Mouse (Mus musculus) left cerebral cortex, postnatal 25 days (tissue): Measurements from ENCODE around the gene Poc1a. TPM values are rescaled to one million over a fixed set of nuclear protein-coding genes. Genes with fewer than 3 reads are reported as not detected.

Experiments
- DNase-seq, 2 experiments: peaks; one replicate each; pipeline ENCODE4 v3.0.0; 2022; ENCODE audit warnings: low spot score in 2 of 2, mixed read lengths in 1 of 2
- intact Hi-C: fragments of 180-260 bp; cut with DNase I; formaldehyde crosslinking; loops from one replicate; pipeline ENCODE4 v1.15.1; 2025
- total RNA-seq, 2 experiments: library from RNA; stranded (reverse); gene quantifications; 2 replicates each; pipeline ENCODE4 v1.2.3; 2021

The Poc1a gene
- total RNA-seq, 2 experiments from 2014 or later, result 17.2 to 18.9 TPM

GRCm38 (mm10) chr9:106293569-106294156 lies 12.8 kb downstream of the Poc1a start:
- DNase-seq, result peak; percentile 62 to 90

DNA sequence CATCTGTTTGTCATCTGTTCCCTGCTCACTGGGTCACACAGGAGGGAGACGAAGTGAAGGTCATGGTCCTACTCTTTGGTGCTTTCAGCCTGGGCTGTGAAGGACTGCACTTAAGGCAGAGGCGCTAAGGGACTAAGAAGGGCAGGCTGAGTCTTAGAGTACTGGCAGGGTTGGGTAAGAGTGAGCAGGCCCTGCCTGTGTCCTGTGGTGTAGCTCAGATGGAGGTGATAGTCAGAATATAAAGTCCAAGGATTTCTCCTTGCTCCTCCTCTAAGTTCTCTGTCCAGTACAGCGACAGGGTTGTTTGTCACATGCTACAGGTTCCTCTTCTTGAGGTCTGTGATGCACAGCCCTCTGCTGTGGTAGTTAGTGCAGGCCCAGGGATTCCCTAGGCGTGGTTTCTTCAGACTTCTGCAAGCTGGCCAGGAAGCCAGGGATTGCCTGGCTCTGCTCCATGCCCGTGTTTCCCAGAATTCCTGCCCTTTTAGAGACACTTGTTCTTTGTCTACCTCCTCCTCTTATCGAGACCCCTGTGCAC lies 15.8 kb downstream of the Poc1a start:
- intact Hi-C loops, result no loop called here
- no peak for DNase-seq

More at GRCm38 (mm10) chr9:106293569-106294156, 12.8 kb downstream of the Poc1a start:
- intact Hi-C loops, result no loop called here

DNA sequence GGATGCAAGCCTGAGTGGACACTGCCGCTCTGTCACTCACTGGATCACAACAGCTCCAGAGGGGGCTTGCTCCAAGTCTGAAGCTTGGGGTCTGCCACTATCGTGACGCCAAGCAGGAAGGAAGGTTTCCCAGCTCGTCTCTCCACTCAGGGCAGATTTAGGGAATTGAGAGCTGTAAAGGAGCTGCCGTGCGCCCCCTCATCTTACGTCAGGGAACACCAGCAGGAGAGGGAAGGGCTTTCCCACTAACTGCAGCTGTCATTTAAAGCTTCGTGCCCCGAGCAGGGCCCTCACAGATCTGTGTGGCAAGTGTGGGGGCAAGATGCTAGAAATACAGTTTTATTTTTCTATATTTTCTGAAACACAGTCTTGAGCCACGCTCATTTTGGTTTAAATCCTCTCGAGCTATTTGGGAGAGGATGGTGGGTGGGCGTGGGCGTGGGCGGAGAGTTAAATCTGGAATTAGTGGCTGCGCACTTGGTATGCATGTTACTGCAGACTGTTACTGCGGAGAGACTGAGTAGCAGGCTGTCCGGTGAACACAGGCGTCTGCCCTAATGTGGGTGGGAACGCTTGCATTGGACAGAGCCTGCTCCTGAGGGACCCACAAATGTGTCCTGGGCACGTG lies 19.4 kb downstream of the Poc1a start:
- DNase-seq, result peak; percentile 87 to 98
- intact Hi-C loops, result loop anchor here (1.0 to 2.0 kb wide), 4 partner anchors 10 to 119 kb away; no protein-coding TSS in a partner anchor

- intact Hi-C loops, result loop anchor here (1.0 to 2.0 kb wide), 4 partner anchors 11 to 118 kb away; no protein-coding TSS in a partner anchor
- DNase-seq, result no peak
Observed at GRCm38 (mm10) chr9:106300949-106301348, 20.1 kb downstream of the Poc1a start.

DNA sequence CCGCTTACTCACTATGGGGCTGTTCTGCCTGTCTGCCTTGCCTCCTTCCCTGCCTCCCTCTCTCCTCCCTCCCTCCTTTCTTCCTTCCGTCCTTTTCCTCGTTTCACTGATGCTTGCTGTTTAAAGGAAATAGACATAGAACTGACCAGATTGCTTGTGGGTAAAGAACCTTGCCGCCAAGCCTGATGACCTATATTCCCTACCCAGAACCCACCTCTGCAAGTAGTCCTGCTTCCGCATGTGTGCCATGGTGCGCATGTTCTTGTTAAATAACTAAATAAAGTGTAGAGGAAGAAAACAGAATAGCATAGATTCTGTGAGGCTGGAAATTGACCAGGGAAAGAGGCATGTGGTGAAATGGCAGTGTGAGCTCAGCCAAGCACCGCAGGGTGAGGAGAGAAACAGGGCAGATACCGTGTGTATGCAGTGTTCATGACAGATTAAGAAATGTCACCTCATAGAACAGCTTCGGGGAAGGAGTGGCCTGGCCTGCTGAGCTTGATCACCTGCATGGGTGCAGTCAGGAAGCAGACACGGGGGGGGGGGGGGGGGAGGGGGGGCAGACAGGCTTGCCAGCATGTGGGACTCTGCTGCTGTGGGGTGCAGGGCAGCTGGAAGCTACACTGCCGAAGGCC lies 20.7 kb downstream of the Poc1a start:
- peak in 1 of 2 experiments; percentile 65 for DNase-seq
- intact Hi-C loops, result loop anchor here (2.0 kb wide), 2 partner anchors 69 to 117 kb away; no protein-coding TSS in a partner anchor

GRCm38 (mm10) chr9:106302446-106303150 lies 21.7 kb downstream of the Poc1a start:
- intact Hi-C loops, result no loop called here

GRCm38 (mm10) chr9:106303460-106303960 lies 22.6 kb downstream of the Poc1a start:
- DNase-seq, result no peak
- intact Hi-C loops, result no loop called here

More at GRCm38 (mm10) chr9:106302446-106303150, 21.7 kb downstream of the Poc1a start:
- no peak for DNase-seq

- DNase-seq, result no peak
- intact Hi-C loops, result loop anchor here (5.0 kb wide), 1 partner anchor 42 kb away; no protein-coding TSS in a partner anchor
Observed at GRCm38 (mm10) chr9:106305228-106305627, 24.4 kb downstream of the Poc1a start.

DNA sequence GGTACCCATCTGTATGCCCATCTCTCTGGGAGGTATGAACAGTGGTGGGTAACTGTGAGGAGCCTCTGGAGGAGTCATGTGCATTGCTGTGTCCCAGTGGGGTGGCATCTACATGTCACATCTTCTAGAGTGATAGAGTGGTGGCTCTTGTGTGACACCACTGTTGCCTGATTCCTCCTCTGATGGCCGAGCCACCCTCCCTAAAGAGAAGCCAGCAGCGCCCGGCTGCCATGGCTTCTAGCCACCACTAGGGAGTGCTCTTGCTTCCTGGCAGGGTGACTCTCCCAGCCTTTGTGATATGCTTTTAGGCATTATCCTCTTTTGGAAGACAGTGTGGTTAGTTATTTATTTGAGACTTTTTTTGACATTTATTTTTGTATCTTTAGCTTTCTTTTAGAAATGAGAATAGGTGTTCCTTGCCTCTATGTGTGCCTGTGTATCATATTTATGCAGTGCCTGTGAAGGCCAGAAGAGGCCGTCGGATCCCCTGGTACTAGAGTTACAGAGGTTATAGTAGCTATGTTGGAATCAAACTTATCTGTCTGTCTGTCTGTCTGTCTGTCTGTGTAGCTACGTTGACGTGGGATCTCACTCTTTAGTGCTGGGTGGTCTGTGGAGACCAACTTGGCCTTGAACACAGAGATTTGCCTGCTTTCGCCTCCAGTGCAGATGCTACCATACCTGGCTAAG lies 25.9 kb downstream of the Poc1a start:
- intact Hi-C loops, result loop anchor here (1.0 to 5.0 kb wide), 3 partner anchors 40 to 114 kb away; partner anchors contain the start of gene Dusp7
- DNase-seq, result peak; percentile 84 to 86

- no peak for DNase-seq
- intact Hi-C loops, result loop anchor here (5.0 kb wide), 1 partner anchor 39 kb away; no protein-coding TSS in a partner anchor
Observed at GRCm38 (mm10) chr9:106308151-106308550, 27.3 kb downstream of the Poc1a start.

- DNase-seq, result no peak
- intact Hi-C loops, result loop anchor here (5.0 kb wide), 1 partner anchor 39 kb away; no protein-coding TSS in a partner anchor
Observed at GRCm38 (mm10) chr9:106308555-106308954, 27.7 kb downstream of the Poc1a start.

DNA sequence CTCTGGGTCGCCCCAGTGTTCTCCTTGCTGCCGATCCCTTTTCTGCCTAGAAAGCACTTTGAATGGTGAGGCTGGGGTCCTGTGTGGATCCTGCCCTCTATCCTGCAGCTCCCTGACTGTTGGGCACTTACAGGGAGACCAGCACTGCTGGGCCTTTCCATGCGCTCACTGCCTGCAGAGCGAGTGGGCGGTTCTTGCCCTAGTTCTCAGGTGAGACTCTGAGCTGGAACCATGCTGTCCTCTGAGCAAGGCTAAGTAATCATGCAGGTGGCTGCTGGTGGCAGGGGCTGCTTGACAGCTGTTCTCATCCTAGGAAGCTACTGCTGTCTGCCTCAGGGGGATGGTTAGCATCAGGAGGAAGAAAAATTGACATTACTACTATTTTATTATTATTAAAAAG lies 28.1 kb downstream of the Poc1a start:
- DNase-seq, result peak in 1 of 2 experiments; percentile 63
- intact Hi-C loops, result loop anchor here (5.0 kb wide), 1 partner anchor 38 kb away; no protein-coding TSS in a partner anchor

DNA sequence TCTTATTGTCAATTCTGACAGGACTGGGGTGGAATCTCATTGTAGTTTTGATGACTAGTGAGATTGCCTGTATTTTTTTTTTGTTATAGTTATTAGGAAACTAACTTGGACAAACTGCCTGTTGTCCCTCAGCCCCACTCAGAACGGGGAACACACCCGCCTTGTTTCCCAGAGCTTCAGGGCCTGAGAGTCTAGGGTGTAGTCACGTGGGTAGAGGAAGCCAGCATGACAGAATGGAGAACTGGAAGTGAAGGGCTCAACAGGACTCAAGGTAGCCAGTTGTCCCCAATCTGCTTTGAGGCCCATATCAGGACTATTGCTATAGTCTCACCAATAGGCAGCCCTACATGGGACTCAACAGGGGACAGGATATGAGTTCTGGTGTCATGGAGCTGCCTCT lies 29.0 kb downstream of the Poc1a start:
- intact Hi-C loops, result loop anchor here (5.0 kb wide), 1 partner anchor 37 kb away; no protein-coding TSS in a partner anchor
- DNase-seq, result no peak

DNA sequence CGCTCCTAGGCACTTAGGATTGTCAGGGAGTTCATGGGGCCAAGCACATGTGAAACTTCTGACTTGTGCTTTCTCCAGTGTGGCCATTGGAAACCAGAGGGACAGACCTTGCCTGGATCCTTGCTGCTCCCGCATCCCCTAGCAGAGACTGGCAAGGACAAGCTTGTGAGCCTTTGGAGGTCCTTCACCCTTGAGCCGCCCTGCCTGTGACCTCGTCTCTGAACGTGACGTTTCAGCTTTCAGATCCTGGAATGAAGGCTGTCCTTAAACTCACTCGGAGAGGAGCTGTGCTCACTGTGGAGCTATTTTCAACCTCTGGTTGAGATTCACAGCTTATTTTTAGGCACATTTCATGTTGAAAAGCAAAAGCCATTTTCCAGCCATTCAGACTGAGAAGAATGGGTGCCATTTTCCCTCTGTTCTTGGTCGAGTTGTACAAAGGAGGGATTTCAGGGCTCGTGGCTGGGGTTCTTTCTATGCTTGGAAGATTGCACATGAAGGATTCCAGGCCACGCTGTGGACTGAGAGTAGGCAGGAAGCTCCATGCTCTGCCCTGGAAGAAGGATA lies 30.8 kb downstream of the Poc1a start:
- intact Hi-C loops, result no loop called here
- peak in 1 of 2 experiments; percentile 65 for DNase-seq

- intact Hi-C loops, result no loop called here
- DNase-seq, result no peak
Observed at GRCm38 (mm10) chr9:106312950-106313360, 32.1 kb downstream of the Poc1a start.

- no peak for DNase-seq
- intact Hi-C loops, result no loop called here
Observed at GRCm38 (mm10) chr9:106314196-106314595, 33.3 kb downstream of the Poc1a start.

GRCm38 (mm10) chr9:106318074-106318473 lies 37.2 kb downstream of the Poc1a start:
- peak in 1 of 2 experiments; percentile 63 for DNase-seq
- intact Hi-C loops, result no loop called here

- intact Hi-C loops, result no loop called here
Observed at GRCm38 (mm10) chr9:106319095-106319494, 38.2 kb downstream of the Poc1a start.

More at GRCm38 (mm10) chr9:106319095-106319494, 38.2 kb downstream of the Poc1a start:
- no peak for DNase-seq
